Mouse (Mus musculus) embryo, embryonic 11 days (tissue): ENCODE data around the gene Cecr2.
A peak's percentile ranks its signal among the peaks of the same experiment; 100 is the strongest.
"Not testable (repeated sequence)": the region's sequence is repeated elsewhere in the genome, so short reads cannot be mapped to it uniquely, and the experiment has no call there.

Source experiments
- DNase-seq: peaks from one replicate; pipeline ENCODE4 v3.0.0-alpha.2; 2015

The Cecr2 gene

GRCm38 (mm10) chr6:120665816-120666760, at the start of gene Cecr2:
Gene Cecr2 (plus strand): TSS chr6:120666369.
- peak; percentile 92 for DNase-seq

- no peak for DNase-seq
Observed at GRCm38 (mm10) chr6:120617586-120617985, 48.6 kb upstream of the Cecr2 start.

DNA sequence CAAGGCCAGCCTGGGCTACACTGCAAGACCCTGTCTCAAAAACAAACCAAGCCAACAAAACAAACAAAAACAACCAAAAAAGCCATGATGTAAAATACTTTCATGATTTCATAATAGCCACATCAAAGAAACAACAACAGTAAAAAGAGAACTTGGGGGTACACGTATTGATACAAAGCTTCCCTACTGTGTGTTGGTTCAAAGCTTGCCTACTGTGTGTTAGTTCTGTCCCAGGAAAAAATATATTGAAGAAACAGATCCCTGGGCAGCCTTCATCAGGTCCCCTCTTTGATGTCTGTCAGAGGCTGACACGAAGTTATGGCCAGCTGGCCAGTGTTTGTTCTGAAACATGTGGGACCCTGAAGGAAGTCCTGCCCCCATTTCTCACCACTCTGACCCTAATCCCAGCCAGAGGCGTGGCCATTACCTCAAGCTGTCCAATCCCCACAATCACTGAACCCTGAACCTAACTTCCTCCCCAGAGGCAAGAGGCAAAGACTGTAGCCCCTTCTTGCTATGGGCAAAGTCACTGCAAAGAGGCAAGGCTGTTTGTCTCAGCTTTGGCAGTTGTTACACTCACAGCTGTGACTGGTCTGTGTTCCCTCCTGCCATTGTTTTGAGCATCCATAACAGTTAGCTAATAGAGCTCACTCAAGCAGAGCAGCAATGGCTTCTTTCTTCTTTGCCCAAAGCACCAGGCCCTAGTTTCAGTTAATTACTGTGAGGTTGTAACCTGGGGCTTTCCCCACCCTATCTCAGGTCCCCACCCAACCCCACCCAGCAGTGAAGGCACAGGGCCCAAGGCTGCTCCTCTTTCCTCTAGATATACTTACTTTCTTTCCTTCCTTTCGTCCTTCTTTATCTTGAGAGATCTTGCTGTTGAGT, 47.4 kb upstream of the Cecr2 start:
- no peak for DNase-seq

- DNase-seq, result no peak
Observed at GRCm38 (mm10) chr6:120620193-120620592, 46.0 kb upstream of the Cecr2 start.

GRCm38 (mm10) chr6:120625081-120625480, 41.1 kb upstream of the Cecr2 start:
- DNase-seq, result no peak

GRCm38 (mm10) chr6:120627096-120627495, 39.1 kb upstream of the Cecr2 start:
- DNase-seq, result no peak

GRCm38 (mm10) chr6:120628963-120629362, 37.2 kb upstream of the Cecr2 start:
- no peak for DNase-seq

DNA sequence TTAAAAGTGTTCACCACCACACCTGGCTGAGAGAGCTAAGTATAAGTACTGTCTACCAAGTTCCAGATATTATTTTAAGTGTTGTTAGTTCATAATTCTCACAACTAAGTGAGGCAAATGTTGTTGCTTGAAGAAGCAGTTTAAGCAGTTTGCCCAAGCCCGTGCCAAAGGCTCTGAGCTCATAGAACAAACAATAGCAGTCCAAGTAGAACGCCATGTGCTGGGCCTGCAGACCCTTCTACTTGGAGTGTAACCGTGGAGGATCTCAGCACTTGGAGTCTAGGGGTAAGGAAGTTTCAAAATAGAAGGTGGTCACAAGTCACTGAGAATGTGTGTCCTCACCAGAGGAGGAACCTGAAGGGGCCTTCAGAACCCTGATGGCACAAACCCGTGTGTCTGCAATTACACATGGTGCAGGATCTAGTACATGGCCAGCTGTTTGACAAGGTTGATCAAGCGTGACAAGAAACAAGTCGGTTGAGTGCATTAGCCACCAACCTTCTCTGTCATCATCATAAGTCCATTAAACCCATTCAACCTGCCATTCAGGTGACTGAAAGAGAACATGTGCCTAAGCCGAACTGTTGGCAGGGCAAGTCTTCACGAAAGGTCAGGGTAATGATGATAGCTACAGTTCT, 30.7 kb upstream of the Cecr2 start:
- no peak for DNase-seq

GRCm38 (mm10) chr6:120639547-120639946, 26.6 kb upstream of the Cecr2 start:
- no peak for DNase-seq

- DNase-seq, result no peak
Observed at GRCm38 (mm10) chr6:120641866-120642378, 24.2 kb upstream of the Cecr2 start.

- DNase-seq, result no peak
Observed at GRCm38 (mm10) chr6:120643776-120644175, 22.4 kb upstream of the Cecr2 start.

DNA sequence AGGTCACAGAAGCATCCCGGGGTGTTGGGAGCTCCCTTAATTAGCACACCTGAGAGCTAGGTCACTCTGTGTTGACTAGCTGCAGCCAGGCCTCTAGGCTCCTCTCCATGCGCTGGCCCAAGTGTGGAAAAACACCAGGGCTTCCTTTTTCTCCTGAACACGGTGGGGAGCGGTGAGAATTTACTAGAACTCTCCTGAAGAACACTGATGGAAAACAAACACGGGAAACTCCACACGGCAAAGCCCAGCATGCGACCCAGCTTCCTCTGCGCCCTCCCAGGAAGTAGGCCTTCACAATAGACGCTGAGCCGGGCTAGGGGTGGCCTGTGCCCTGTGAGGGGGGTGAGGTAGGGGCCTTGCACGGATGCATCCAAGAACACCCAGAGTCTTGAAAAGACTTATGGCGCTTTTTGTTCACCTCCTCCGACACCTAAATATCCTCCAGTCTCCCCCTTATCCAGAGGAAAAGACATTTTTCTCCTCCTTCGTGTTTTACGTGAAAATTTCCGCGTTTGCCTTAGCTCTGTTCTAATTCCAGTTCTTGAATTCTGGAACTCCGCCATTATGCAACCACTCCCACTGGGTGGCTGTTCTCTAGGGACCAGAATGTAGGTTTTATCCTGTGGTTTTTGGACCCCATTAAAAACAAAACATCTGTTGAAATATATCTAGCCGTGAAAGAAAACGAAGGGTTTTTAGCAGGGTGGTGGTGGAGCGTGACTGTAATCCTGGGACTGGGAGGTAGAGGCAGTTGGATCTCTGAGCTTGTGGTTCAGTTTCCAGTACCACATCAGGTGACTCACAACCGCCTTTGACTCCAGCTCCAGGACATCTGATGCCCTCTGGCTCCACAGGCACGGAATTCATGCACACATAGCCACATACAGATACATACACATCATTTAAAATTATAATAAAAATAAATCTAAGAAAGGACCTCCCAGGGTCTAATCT, 21.5 kb upstream of the Cecr2 start:
- no peak for DNase-seq

DNA sequence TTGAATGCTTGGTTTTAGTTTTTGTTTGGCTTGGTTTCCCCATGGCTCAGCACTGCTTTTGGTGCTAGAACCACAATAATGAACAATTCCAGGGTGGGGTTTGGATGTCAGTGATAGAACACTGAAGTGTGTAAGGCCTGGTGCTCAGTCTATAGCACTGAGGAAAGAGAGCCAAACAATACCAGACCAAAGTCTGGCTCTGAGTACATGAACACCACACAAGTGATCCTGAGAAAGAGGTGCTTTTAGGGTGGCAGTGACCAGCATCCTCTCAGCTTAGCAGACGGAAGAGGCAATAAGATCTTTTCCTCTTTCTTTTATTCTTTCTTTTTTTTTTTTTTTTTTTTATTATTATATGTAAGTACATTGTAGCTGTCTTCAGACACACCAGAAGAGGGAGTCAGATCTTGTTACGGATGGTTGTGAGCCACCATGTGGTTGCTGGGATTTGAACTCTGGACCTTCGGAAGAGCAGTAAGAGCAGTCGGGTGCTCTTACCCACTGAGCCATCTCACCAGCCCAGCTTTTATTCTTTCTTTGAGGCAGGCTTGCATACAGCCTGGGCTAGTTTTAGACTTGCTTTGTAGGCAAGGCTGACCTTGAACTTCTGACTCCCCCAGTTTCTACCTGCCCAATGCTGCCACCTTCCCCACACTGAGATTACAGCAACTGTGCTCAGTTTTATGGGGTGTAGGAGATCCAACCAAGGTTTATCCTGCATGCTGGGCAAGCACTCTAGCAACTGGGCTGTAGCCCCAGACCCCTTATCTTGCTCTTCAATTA, 18.7 kb upstream of the Cecr2 start:
- not testable (repeated sequence) for DNase-seq

DNA sequence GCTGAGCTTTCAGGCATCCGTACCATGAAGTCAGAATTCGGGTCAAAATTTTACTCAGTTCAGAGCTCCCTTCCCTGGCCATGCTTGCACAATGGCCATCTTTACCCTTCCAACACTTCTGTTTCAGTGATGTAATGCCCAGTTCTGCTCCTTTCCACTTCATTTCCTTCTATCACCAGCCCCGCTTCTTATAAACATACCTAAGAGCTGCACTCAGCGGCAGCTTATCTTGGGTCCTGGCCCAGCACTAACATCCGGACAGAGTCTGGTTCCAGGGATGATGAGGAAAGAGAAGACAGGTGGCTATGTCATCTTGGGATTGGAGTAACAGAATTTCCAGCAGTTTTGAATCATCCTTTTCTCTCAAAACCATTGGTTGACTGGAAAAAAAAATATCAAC, 18.0 kb upstream of the Cecr2 start:
- no peak for DNase-seq

GRCm38 (mm10) chr6:120652666-120653065, 13.5 kb upstream of the Cecr2 start:
- no peak for DNase-seq

DNA sequence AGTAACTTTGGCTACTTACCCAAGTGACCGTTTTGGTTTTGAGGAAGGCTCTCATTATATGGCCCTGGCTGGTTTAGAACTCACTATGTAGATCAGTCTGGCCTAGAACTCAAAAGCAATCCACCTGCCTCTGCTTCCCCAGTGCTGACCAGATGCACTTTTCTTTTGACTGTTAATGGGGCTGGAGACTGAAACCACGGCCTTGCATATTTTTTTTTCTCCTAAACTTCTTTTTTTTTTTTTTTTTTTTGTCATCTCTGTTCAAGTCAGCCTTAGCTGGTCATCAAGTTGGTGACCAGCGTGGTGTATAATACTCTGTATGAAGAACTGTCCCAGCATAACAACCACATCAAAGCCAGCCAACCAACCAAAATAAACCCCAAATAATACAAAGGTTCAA, 10.5 kb upstream of the Cecr2 start:
- no peak for DNase-seq

DNA sequence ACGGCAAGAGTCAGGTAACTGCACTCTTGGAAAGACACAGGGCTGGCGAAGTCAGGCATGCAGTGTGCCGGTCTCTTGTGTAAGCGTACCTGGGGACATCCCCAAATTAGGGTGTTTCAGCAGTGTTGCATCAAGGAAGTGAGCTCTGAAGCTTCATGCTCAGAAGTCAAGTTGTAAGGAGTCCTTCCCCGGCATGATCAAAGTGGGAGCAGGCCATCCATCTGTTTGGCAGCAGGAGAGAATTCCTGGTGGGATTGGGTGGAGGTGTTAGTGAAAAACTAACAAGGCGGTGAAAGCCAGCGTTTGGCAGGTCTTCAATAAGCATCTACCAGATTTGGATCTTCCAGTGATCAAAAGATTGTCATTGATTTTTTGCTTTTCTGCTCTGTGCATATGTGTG, 7.3 kb upstream of the Cecr2 start:
- no peak for DNase-seq

DNA sequence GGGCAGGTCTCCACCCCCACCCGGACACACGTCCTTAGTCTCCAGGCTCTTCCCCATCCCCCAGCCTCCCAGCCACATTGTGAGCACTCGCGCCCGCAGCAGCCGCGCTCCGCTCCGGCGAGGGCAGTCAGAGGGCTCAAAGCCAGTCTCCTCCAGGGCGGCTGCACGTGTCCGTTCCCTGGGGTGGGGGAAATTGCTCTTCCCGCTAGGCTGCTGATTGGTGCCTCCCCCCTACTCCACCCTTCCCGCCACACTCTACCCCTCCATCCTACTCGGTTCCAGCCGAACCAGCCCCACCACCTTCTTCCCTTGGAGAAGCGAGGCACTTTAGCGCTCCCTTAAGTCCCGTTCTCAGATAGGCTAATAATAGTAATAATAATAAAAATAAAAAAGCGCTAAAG, 754 bp upstream of the Cecr2 start:
- DNase-seq, result peak; percentile 92

DNA sequence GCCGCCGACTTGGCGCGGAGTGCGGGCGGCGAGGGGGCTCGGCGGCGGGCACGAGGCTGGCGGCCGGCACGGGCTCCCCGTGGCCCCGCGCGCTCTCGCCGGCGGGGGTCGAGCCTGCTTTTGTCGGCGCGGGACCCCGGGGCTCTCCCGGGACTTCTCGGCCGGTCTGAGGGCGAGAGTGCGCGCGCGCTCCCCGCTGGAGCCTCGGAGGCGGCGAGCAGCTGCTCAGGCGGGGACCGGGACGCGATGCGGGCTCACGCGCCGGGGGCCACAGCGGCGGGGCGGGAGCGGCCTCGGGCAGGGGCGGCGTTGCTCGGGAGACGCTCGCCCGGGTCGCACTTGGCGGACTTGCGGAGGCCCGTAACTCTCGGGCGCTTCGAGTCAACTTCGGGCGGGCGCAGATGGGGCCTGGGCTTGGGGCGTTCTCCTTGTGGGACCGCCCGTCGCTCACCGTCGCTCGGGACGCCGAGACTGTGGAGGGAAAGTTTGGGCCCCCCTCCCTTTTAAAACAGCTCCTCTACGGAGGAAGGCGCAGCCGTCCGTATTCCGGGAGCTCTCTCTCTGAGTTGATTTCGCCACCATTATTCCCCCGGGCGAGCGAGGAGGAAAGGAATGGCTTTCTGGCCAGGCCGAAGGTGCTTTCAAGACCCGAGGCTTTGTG, 722 bp downstream of the Cecr2 start:
- peak; percentile 79 for DNase-seq

GRCm38 (mm10) chr6:120667422-120667781, 1.2 kb downstream of the Cecr2 start:
- DNase-seq, result no peak
